Mouse (Mus musculus): ENCODE measurements around the gene Cdipt.

Gene Cdipt

GRCm38 (mm10) chr7:127012845-127013244, 37.1 kb downstream of the Cdipt start:
- DNase-seq (ENCODE audit: low read depth, low spot score), result no peak

GRCm38 (mm10) chr7:127013385-127013784, 37.7 kb downstream of the Cdipt start:
- DNase-seq (ENCODE audit: low read depth, low spot score), result no peak

- DNase-seq (ENCODE audit: low read depth, low spot score), result peak; percentile 83
Observed at GRCm38 (mm10) chr7:127014320-127014719, 38.6 kb downstream of the Cdipt start, which contains the start of gene Mvp. Gene Mvp (minus strand): TSS chr7:127014621.

GRCm38 (mm10) chr7:127014993-127015392, 39.3 kb downstream of the Cdipt start:
- no peak for DNase-seq (ENCODE audit: low read depth, low spot score)

- peak; percentile 97 for DNase-seq (ENCODE audit: low read depth, low spot score)
Observed at GRCm38 (mm10) chr7:127016081-127016480, 40.4 kb downstream of the Cdipt start.

- DNase-seq (ENCODE audit: low read depth, low spot score), result no peak
Observed at GRCm38 (mm10) chr7:127016481-127016485, 40.6 kb downstream of the Cdipt start, which contains the start of gene Pagr1b. Gene Pagr1b (minus strand): TSS chr7:127016484.

- DNase-seq (ENCODE audit: low read depth, low spot score), result peak; percentile 51
Observed at GRCm38 (mm10) chr7:127016486-127016938, 40.8 kb downstream of the Cdipt start.

- peak; percentile 100 for DNase-seq (ENCODE audit: low read depth, low spot score)
Observed at GRCm38 (mm10) chr7:127016971-127017949, 41.5 kb downstream of the Cdipt start, which contains the start of gene Pagr1a. Gene Pagr1a (minus strand): TSS chr7:127017352.

- no peak for DNase-seq (ENCODE audit: low read depth, low spot score)
Observed at GRCm38 (mm10) chr7:127017950-127018345, 42.2 kb downstream of the Cdipt start.

- no peak for DNase-seq (ENCODE audit: low read depth, low spot score)
Observed at GRCm38 (mm10) chr7:127018416-127019305, 42.9 kb downstream of the Cdipt start.

GRCm38 (mm10) chr7:127019306-127019960, 43.7 kb downstream of the Cdipt start:
- no peak for DNase-seq (ENCODE audit: low read depth, low spot score)

- DNase-seq (ENCODE audit: low read depth, low spot score), result no peak
Observed at GRCm38 (mm10) chr7:127020031-127020430, 44.3 kb downstream of the Cdipt start.

- no peak for DNase-seq (ENCODE audit: low read depth, low spot score)
Observed at GRCm38 (mm10) chr7:127020491-127020890, 44.8 kb downstream of the Cdipt start.

- DNase-seq (ENCODE audit: low read depth, low spot score), result peak; percentile 72
Observed at GRCm38 (mm10) chr7:127020901-127021562, 45.3 kb downstream of the Cdipt start, which contains the start of the genes Gm42742 and Prrt2. Gene Gm42742 (minus strand): TSS chr7:127021097. Gene Prrt2 (minus strand): TSS chr7:127021211.

GRCm38 (mm10) chr7:127021563-127022527, 46.1 kb downstream of the Cdipt start:
- peak; percentile 55 for DNase-seq (ENCODE audit: low read depth, low spot score)

GRCm38 (mm10) chr7:127022528-127023271, 47.0 kb downstream of the Cdipt start:
- DNase-seq (ENCODE audit: low read depth, low spot score), result no peak

GRCm38 (mm10) chr7:127023272-127023691, 47.6 kb downstream of the Cdipt start:
- no peak for DNase-seq (ENCODE audit: low read depth, low spot score)

- no peak for DNase-seq (ENCODE audit: low read depth, low spot score)
Observed at GRCm38 (mm10) chr7:127023896-127024690, 48.4 kb downstream of the Cdipt start.
